Mouse (Mus musculus) heart, embryonic 11.5 days (tissue): Measurements from ENCODE around the gene Prpf6. TPM values are rescaled to one million over a fixed set of nuclear protein-coding genes. Genes with fewer than 3 reads are reported as not detected.

Experiments
- ATAC-seq: fragments of 200-750 bp; cut with Nextera tagmentation; replicated peaks from 2 replicates; pipeline ENCODE4 v1.8.0; 2017; ENCODE audit warnings: moderate library complexity; ENCODE audit not compliant: insufficient number of reproducible peaks, low FRiP score, low TSS enrichment
- H3K27ac ChIP-seq: fragments of 300-500 bp; sonication (generic); 2 replicates; pipeline ENCODE4 v1.5.1; 2014; ENCODE audit warnings: mild to moderate bottlenecking, low read depth, low read length
- H3K27me3 ChIP-seq: fragments of 300-500 bp; sonication (generic); 2 replicates; pipeline ENCODE4 v1.6.1; 2014; ENCODE audit warnings: mild to moderate bottlenecking, low read length, mixed read lengths; ENCODE audit not compliant: control insufficient read depth, insufficient read depth
- H3K36me3 ChIP-seq: fragments of 300-500 bp; sonication (generic); 2 replicates; pipeline ENCODE4 v1.6.1; 2014; ENCODE audit warnings: mild to moderate bottlenecking, low read length, moderate library complexity, mixed read lengths; ENCODE audit not compliant: control insufficient read depth, insufficient read depth
- H3K4me1 ChIP-seq: fragments of 300-500 bp; sonication (generic); 2 replicates; pipeline ENCODE4 v1.6.1; 2014; ENCODE audit warnings: low read length; ENCODE audit not compliant: control insufficient read depth, insufficient read depth
- H3K4me2 ChIP-seq: fragments of 300-500 bp; sonication (generic); 2 replicates; pipeline ENCODE4 v1.6.1; 2014; ENCODE audit warnings: mild to moderate bottlenecking, moderate library complexity
- H3K4me3 ChIP-seq: fragments of 300-500 bp; sonication (generic); 2 replicates; pipeline ENCODE4 v1.5.1; 2014; ENCODE audit warnings: low read depth, low read length
- H3K9ac ChIP-seq: fragments of 300-500 bp; sonication (generic); 2 replicates; pipeline ENCODE4 v1.6.1; 2014; ENCODE audit warnings: mild to moderate bottlenecking, low read depth, low read length, moderate library complexity
- H3K9me3 ChIP-seq: fragments of 300-500 bp; sonication (generic); replicated peaks from 2 replicates; pipeline ENCODE4 v1.6.1; 2016; ENCODE audit warnings: low read length; ENCODE audit not compliant: control insufficient read depth
- WGBS: fragments of 180-500 bp; shearing (Covaris S2); extraction: QIAGEN DNeasy Blood & Tissue Kit; methylation state at CpG from one replicate; pipeline ENCODE4 v1.1.7; 2014; ENCODE audit not compliant: insufficient replicate concordance; 5-methylcytosine and 5-hydroxymethylcytosine counted together
- polyA plus RNA-seq: library from polyadenylated mRNA; unstranded; fragments of >200 nt; fragmentation: Nextera tagmentation; extraction: Ambion mirVana; gene quantifications from 2 replicates; pipeline ENCODE4 v1.2.1, GENCODE M21; 2014

The Prpf6 gene
- polyA plus RNA-seq, 1 experiment from 2014 or later: 45.5 TPM

DNA sequence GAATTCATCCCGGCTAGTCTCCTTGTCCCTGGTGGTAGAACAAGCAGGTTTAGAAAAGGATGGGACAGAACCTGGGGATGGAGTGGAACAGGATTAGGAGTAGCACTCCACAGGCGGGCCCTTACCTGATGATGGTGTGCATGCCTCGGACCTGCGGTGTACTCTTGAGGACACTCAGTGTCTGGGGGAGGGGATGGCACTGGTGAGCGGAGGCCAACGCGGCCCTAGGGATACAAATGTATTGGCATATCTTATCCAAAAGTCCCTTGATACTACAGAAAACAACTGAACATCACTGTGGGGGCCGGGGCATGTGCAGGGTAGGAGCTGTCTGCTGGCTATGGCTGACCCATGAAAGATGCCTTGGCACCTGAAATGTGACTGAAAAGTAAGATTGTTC is 21.3 kb upstream of the Prpf6 start:
- peaks cover 6% of the 10 kb centered on the region for H3K4me1 ChIP-seq
- H3K9ac ChIP-seq: no peak overlapping the region
- no peaks in the 10 kb centered on the region for H3K27me3 ChIP-seq
- H3K27ac ChIP-seq: no peak overlapping the region
- ATAC-seq: no peak
- WGBS: 75% methylated on average over 8 of the region's 8 CpGs
- no peak overlapping the region for H3K4me3 ChIP-seq
- H3K9me3 ChIP-seq: no peaks in the 10 kb centered on the region
- peaks cover 3% of the 10 kb centered on the region; the same call in 1 of the 2 replicates for H3K36me3 ChIP-seq
- no peak overlapping the region for H3K4me2 ChIP-seq

DNA sequence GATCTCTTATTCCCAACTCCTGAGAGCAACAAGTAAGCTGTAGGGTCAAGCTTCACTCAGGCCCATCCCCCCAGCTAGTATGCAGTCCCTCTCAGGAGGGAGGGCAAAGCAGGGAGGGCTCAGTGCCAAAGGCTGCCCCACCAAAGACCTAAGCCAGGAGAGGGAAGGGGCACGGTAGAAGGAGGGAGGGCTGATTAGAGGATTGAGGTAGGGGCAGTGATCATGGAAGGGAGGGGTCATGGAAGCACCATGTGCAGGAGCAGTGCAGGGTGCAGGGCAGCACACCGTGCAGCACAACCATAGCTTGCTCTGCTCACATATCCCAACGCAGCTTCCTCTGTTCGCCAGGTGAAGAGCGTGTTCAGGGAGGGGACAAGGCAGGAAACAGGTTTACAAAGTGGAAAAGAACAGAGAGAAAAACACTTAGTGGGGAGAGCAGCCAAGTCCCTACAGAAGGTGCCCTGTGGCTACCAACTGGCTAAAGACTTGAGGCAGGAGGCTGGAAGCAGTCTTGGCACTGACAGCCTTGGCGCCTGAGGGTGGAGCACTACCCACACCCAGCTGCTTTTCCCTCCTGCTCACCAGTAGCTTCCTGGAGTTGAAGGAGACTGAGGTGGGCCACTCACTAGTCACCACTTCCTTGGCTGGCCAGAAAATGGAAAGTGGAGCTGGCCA is 20.6 kb upstream of the Prpf6 start:
- no peak for ATAC-seq
- Histone ChIP-seq H3K36me3 (peaks cover 3% of the 10 kb centered on the region; the same call in 1 of the 2 replicates), H3K4me1 (peaks cover 6% of the 10 kb centered on the region), H3K9ac (no peak overlapping the region), H3K27me3 (no peaks in the 10 kb centered on the region), H3K9me3 (no peaks in the 10 kb centered on the region), H3K4me2 (no peak overlapping the region), H3K27ac (no peak overlapping the region), H3K4me3 (no peak overlapping the region)
- WGBS: 70% methylated on average over 6 of the region's 6 CpGs

DNA sequence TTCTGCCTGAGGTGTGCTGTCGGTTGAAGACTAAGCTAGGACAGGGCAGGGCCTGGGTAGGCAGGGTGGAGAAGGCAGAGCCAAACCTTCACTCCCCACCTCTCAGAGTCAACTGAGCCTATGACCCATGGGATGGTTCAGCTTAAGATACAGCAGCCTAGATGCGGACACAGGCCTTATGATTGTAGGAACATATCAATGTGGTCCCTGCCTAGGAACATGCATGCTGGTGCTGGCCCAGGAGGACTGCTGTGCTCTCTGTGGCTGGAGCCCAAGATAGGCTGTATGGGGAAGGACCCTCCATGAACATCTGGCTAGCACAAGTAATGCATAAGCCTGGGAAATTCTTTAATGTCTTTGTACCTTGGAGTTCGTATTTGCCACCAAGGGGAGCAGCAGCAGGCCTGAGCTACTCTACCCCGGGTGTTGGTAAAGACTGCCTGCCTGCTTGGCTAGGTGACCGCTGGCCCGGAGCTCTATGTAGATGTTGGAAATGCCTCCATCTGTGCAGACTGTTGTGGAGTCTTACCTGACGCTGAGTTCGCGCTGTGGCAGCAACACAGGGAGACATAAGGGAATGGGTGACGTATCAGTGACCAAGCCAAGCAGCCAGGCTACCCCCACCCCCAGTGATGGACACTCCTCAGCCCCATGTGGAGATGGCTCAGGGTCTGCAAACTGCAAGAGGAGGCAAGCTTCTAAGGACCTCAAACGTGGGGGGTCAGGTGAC is 19.6 kb upstream of the Prpf6 start:
- H3K4me2 ChIP-seq: no peak overlapping the region
- H3K27me3 ChIP-seq: no peaks in the 10 kb centered on the region
- peaks cover 3% of the 10 kb centered on the region; the same call in 1 of the 2 replicates for H3K36me3 ChIP-seq
- no peaks in the 10 kb centered on the region for H3K9me3 ChIP-seq
- no peak for ATAC-seq
- 87% methylated on average over 11 of the region's 11 CpGs for WGBS
- H3K9ac ChIP-seq: no peak overlapping the region
- peaks cover 6% of the 10 kb centered on the region for H3K4me1 ChIP-seq
- no peak overlapping the region for H3K27ac ChIP-seq
- no peak overlapping the region for H3K4me3 ChIP-seq

DNA sequence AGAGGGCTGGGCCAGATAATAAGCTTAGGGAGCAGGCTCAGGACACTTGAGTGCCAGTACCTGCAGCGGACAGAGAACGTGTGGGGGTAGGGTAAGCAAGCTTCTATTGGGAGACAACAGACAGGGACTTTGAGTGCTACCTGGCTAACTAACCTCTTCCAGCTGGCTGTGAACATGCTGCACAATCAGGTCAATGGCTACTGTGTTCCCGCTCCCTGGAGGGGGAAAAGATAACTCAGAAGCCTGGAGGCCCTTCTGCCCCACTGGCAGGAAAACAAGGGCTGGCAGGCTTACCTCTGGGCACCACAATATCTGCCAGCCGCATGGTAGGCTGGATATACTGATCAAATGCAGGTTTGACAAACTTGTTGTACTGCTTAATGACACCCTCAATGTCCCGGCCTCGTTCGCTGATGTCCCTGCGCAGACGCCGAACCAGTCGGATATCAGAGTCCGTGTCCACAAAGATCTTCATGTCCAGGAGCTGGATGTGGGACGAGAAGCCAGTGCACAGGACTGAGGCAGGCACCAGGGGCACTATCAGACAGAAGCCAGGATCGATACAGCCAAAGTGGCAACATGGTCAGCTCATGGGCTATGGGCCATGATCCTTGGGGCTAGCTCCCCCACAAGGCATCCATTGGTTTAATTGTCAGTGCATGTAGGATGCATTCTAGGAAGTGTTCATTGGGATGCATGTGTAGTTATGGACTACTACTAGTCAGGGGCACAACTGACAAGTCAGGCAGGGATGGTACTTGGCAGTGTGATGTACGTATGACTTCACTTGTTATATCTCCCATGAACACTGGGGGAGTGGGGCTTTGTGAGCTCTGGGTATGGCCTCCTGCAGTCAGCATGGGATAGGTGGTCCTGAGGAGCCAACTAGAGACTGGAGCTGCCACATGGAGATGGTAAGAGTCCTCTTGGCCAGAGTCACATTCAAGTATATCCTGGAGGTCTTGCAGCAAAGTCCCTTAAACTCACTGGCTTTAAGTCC is 18.4 kb upstream of the Prpf6 start:
- no peak overlapping the region for H3K4me2 ChIP-seq
- H3K9me3 ChIP-seq: no peaks in the 10 kb centered on the region
- no peak overlapping the region for H3K4me3 ChIP-seq
- no peak for ATAC-seq
- H3K36me3 ChIP-seq: peaks cover 3% of the 10 kb centered on the region; the same call in 1 of the 2 replicates
- no peak overlapping the region for H3K9ac ChIP-seq
- no peaks in the 10 kb centered on the region for H3K27me3 ChIP-seq
- no peak overlapping the region for H3K27ac ChIP-seq
- WGBS: 88% methylated on average over 15 of the region's 15 CpGs
- H3K4me1 ChIP-seq: peaks cover 13% of the 10 kb centered on the region

DNA sequence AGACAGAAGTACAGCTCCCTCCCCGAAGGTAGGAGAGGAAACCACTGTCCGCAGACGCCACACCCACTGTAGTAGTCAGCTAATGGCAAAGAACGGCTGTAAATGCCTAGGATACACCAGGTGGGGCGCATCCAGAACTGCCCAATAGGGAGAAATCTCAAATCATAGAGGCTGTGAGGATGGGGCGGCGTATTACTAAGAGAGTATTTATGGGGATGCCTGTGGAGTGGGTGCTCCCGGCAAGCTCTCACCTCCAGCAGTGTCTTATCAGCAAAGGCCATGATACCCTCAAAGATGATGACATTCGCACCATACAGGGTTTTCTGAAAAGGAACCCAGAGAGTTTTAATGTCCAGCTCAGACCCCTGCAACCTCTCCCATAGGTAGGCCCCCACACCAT is 17.7 kb upstream of the Prpf6 start:
- H3K27me3 ChIP-seq: no peaks in the 10 kb centered on the region
- no peaks in the 10 kb centered on the region for H3K9me3 ChIP-seq
- peaks cover 20% of the 10 kb centered on the region for H3K4me1 ChIP-seq
- H3K4me2 ChIP-seq: no peak overlapping the region
- WGBS: 87% methylated on average over 9 of the region's 9 CpGs
- peaks cover 3% of the 10 kb centered on the region; the same call in 1 of the 2 replicates for H3K36me3 ChIP-seq
- H3K9ac ChIP-seq: no peak overlapping the region
- H3K27ac ChIP-seq: no peak overlapping the region
- H3K4me3 ChIP-seq: no peak overlapping the region
- no peak for ATAC-seq

DNA sequence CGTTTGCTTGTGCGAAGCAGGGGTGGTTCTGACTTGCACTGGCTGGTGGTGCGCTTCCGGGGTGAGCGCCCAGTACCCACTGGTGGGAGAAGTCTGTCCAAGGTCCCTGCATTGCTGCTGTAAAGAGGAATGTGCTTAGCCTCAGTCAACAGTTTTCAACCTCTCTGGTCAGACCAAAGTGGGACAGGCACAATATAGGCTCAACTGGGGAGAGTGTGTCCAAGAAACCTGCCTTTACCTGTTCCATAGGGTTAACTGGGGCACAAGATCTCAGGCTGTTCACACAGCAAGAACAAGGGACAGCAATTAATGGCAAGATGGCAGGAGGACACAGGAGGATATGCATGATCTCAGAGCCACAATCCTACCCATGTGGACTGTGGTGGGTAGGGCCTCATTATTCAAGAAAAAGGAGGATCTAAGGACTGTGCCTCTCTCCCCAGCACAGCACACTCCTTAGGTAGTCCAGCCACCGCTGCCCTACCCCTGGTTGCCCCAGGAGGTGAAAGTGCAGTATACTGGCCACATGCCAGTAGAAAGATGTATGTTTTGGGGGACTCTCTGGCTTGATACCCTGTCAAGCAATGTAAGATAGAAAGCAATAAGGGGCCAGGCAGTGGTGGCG is 16.6 kb upstream of the Prpf6 start:
- Histone ChIP-seq H3K27me3 (no peaks in the 10 kb centered on the region), H3K9ac (no peak overlapping the region), H3K4me1 (peaks cover 28% of the 10 kb centered on the region), H3K4me3 (no peak overlapping the region), H3K4me2 (no peak overlapping the region), H3K27ac (no peak overlapping the region), H3K36me3 (peaks cover 3% of the 10 kb centered on the region; the same call in 1 of the 2 replicates), H3K9me3 (no peaks in the 10 kb centered on the region)
- no peak for ATAC-seq
- WGBS: 91% methylated on average over 7 of the region's 7 CpGs

DNA sequence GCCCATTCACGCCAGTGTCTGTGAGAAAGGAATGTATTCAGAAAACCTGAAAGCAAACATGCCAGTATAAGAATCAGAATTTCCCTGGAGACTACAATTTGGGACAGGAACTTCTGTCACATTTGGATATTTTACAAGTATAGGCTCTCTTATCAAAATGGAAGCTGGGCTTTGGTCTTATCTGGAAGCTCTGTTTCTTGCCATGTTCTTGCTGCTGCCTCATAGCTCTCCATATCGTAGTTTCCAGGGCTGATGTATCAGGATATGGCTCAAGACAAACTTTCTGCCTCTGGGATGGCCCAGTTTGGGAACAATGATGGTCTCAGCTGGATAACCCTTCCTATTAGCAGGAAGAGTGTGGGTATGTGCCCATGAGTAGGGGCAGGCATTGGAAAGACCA is 15.1 kb upstream of the Prpf6 start:
- Histone ChIP-seq H3K36me3 (peaks cover 3% of the 10 kb centered on the region; the same call in 1 of the 2 replicates), H3K4me1 (peaks cover 30% of the 10 kb centered on the region), H3K4me3 (no peak overlapping the region), H3K9ac (no peak overlapping the region), H3K27ac (no peak overlapping the region), H3K27me3 (no peaks in the 10 kb centered on the region), H3K4me2 (no peak overlapping the region), H3K9me3 (no peaks in the 10 kb centered on the region)
- WGBS: 77% methylated on average over 2 of the region's 2 CpGs
- ATAC-seq: no peak

DNA sequence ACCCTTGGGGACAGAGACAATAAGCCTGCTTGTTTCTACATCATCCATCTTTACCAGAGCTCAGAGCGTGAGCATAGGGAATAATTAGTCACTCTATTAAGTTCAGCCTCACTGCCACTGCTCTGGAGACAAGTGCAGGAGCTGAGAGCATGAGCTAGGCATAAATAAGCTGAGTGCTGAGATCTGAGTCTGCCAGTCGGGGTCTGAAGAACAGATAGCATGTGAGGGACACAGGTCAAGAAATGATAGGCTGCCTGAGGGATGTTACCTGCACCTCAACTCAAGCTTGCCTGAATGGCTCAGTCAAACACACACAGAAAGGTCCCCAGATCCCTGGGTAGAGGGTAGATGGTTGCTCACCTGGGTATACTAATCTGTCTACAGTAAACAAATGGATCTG is 14.5 kb upstream of the Prpf6 start:
- 75% methylated on average over 2 of the region's 2 CpGs for WGBS
- Histone ChIP-seq H3K4me1 (peaks cover 30% of the 10 kb centered on the region), H3K4me2 (no peak overlapping the region), H3K4me3 (no peak overlapping the region), H3K27me3 (no peaks in the 10 kb centered on the region), H3K9me3 (no peaks in the 10 kb centered on the region), H3K36me3 (peaks cover 3% of the 10 kb centered on the region; the same call in 1 of the 2 replicates), H3K9ac (no peak overlapping the region), H3K27ac (no peak overlapping the region)
- ATAC-seq: no peak
